Mouse (Mus musculus): Measurements from ENCODE around the gene Pspn.

GRCm38 (mm10) chr17:57020960-57021359, 21.1 kb upstream of the Pspn start:
- no peak for TF ChIP-seq CTCF (IDR thresholded peaks at IDR 0.05)
- TF ChIP-seq EP300 (IDR thresholded peaks at IDR 0.05; ENCODE audit: insufficient read depth, low read depth, low read length), result no peak
- TF ChIP-seq POLR2A (IDR thresholded peaks at IDR 0.05; ENCODE audit: insufficient read depth, low read depth, low read length), result no peak

Data from heart, adult 2 months (tissue).